Mouse (Mus musculus): Measurements from ENCODE around the gene Inf2.

DNA sequence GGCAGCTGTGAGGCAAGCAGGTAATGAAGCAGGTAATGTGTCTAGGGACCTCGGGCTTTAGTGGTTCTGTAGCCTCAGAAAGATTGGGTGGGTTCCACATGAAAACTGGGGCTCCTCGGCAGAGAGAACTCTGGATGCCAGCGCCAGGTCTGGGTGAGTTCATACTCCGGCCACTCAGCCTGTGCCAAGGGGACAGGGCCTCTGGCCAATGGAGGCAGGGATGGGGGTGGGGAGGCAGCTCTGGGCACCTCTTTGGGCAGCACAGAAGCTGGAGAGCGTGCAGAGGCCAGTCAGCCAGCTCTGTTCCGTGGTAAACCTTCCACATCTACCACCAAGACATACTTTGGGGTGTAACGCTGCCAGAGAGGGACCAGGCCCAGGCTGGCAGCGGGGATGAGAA, 9.0 kb downstream of the Inf2 start:
- no peak for TF ChIP-seq POLR2A (IDR thresholded peaks at IDR 0.05; ENCODE audit: extremely low read depth, insufficient read depth, low read length)
- no peak for TF ChIP-seq CTCF (IDR thresholded peaks at IDR 0.05; ENCODE audit: extremely low read depth, insufficient read depth, low read length)

Data from cortical plate, adult 2 months (tissue).